Mouse (Mus musculus) forebrain, postnatal 0 days (tissue): Measurements from ENCODE around the gene Cdkal1. TPM values are rescaled to one million over a fixed set of nuclear protein-coding genes. Genes with fewer than 3 reads are reported as not detected.
A peak's percentile ranks its signal among the peaks of the same experiment; 100 is the strongest.

Experiments used
- ATAC-seq: fragments of 200-750 bp; cut with Nextera tagmentation; 2 replicates; pipeline ENCODE4 v1.8.0; 2017; ENCODE audit warnings: mild to moderate bottlenecking, moderate library complexity
- DNase-seq: peaks from one replicate; pipeline ENCODE4 v3.0.0-alpha.2; 2015
- H3K27ac ChIP-seq: fragments of 300-500 bp; sonication (generic); 2 replicates; pipeline ENCODE4 v1.5.1; 2014; ENCODE audit warnings: low read depth, mild to moderate bottlenecking, antibody characterized with exemption, low read length, moderate library complexity, mixed read lengths
- H3K27me3 ChIP-seq: fragments of 300-500 bp; sonication (generic); 2 replicates; pipeline ENCODE4 v1.6.1; 2014; ENCODE audit warnings: mild to moderate bottlenecking, low read length, mixed read lengths; ENCODE audit not compliant: insufficient read depth
- H3K36me3 ChIP-seq: fragments of 300-500 bp; sonication (generic); 2 replicates; pipeline ENCODE4 v1.6.1; 2014; ENCODE audit warnings: mild to moderate bottlenecking, moderate library complexity; ENCODE audit not compliant: insufficient read depth
- H3K4me1 ChIP-seq: fragments of 300-500 bp; sonication (generic); 2 replicates; pipeline ENCODE4 v1.6.1; 2014; ENCODE audit warnings: antibody characterized with exemption; ENCODE audit not compliant: insufficient read depth
- H3K4me2 ChIP-seq: fragments of 300-500 bp; sonication (generic); 2 replicates; pipeline ENCODE4 v1.6.1; 2014; ENCODE audit warnings: low read depth, mild to moderate bottlenecking, moderate library complexity
- H3K4me3 ChIP-seq: fragments of 300-500 bp; sonication (generic); 2 replicates; pipeline ENCODE4 v1.5.1; 2014; ENCODE audit warnings: low read depth, low read length, mixed read lengths
- H3K9ac ChIP-seq: fragments of 300-500 bp; sonication (generic); 2 replicates; pipeline ENCODE4 v1.6.1; 2014; ENCODE audit warnings: mild to moderate bottlenecking
- H3K9me3 ChIP-seq: fragments of 300-500 bp; sonication (generic); 2 replicates; pipeline ENCODE4 v1.6.1; 2016; ENCODE audit warnings: low read length
- CTCF ChIP-seq: sonication (generic); IDR thresholded peaks from 2 replicates; pipeline ENCODE4 v1.5.1; 2016; ENCODE audit warnings: antibody characterized with exemption, control low read depth, low read depth
- WGBS: fragments of 180-500 bp; shearing (Covaris S2); extraction: QIAGEN DNeasy Blood & Tissue Kit; methylation state at CpG from one replicate; pipeline ENCODE4 v1.1.7; 2014; 5-methylcytosine and 5-hydroxymethylcytosine counted together
- polyA plus RNA-seq: library from polyadenylated mRNA; unstranded; fragments of >200 nt; fragmentation: Nextera tagmentation; extraction: Ambion mirVana; gene quantifications from 2 replicates; pipeline ENCODE4 v1.2.1, GENCODE M21; 2015
- total RNA-seq: library from RNA; depleted of rRNA; stranded (reverse); fragments of >200 nt; gene quantifications from 2 replicates; pipeline ENCODE4 v1.2.3, GENCODE M21; 2014

The Cdkal1 gene
- total and polyA plus RNA-seq, 2 experiments from 2014 or later: 16.7 to 18.3 TPM

DNA sequence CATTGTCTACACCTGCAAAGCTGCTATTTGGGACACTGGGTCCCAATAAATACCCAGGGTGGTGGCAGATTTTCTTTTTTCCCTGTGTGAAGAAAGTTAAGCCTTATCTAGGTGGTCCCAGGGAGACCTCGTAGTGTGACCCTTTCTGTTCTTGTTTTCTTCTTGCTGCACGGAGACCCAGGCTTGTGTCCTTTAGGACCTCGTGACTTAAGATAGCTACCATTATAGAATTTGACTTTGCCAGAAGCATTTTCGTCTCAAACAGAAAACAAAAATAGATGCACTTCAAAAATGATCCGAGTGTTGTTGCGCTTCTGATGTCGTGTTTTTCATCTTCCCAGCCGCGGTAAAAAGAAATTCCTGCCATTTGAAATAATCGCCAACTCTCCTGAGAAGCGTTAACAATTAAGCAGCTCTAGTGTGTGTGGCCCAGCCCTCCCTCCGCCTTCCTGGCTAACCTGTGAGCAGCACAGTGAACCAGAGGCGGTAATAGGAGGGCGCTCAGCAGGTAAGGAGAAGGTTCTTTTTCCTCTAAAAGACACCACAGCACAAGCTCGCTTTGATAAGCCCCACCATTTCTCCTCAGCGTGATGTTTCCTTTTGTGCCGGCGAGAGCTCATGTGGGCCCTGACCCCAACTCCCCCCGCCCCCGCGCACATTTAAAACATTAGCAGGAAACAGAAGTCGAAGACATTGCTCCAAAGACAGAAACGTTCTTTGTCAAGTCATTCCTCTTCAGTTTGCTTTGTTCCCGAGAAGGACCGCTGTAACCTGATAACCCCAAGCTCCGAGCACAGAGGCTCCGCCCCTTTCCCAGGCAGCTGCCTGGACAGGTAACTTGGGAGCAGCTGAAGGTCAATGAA is 645.1 kb downstream of the Cdkal1 start:
- TF ChIP-seq CTCF: no peak
- WGBS: 4% methylated on average over 27 of the region's 27 CpGs
- peak overlapping the region; percentile 54 for H3K9ac ChIP-seq
- no peaks in the 10 kb centered on the region for H3K27me3 ChIP-seq
- DNase-seq: peak; percentile 48
- no peaks in the 10 kb centered on the region for H3K36me3 ChIP-seq
- peak overlapping the region; percentile 57 for H3K4me2 ChIP-seq
- peak; percentile 74 for ATAC-seq
- H3K4me1 ChIP-seq: peaks cover 14% of the 10 kb centered on the region; the same call in 1 of the 2 replicates
- H3K27ac ChIP-seq: no peak overlapping the region
- H3K4me3 ChIP-seq: peak overlapping the region; percentile 30
- H3K9me3 ChIP-seq: no peaks in the 10 kb centered on the region

DNA sequence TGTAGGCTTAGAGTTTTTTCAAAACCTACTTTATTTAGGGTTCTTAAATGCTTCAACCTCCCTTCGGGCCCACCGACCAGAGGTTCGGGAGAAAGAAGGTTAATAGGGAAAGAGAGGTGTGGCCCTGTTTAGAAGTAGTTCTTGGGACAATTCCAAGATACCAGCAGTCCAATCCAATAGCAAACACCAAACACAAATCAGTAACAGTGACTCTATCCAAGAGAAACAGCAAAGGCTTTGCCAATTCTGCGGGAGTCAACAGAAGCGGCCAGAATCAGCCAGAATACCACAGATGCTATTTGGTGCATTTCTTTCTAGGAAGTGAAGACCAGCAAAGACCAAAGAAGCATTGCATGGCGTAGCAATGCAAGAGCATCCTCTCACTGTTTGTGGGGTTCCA is 646.7 kb downstream of the Cdkal1 start:
- Histone ChIP-seq H3K4me2 (no peak overlapping the region), H3K4me1 (peaks cover 14% of the 10 kb centered on the region; the same call in 1 of the 2 replicates), H3K36me3 (no peaks in the 10 kb centered on the region), H3K9ac (no peak overlapping the region), H3K27me3 (no peaks in the 10 kb centered on the region), H3K27ac (no peak overlapping the region), H3K4me3 (no peak overlapping the region), H3K9me3 (no peaks in the 10 kb centered on the region)
- no peak for DNase-seq
- ATAC-seq: no peak
- no peak for TF ChIP-seq CTCF
- 81% methylated on average over 6 of the region's 6 CpGs for WGBS

DNA sequence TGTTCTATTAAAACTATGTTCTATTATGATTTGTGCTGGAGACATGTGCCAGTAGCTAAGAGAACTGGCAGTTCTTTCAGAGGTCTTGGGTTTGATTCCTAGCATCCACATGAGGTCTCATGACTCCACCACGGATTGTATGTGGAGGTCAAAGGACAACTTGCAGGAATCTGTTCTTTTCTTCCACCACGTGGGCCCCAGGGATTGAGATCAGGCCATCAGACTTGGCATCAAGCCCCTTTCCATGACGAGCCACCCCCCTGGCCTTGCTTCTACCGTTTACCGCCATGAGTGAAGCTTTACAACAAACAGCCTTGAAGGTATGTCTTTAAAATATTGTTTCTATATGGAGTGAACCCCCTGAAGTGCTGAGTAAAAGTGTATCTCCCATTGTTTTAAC is 651.6 kb downstream of the Cdkal1 start:
- H3K27ac ChIP-seq: no peak overlapping the region
- no peaks in the 10 kb centered on the region for H3K27me3 ChIP-seq
- H3K9ac ChIP-seq: no peak overlapping the region
- H3K4me2 ChIP-seq: no peak overlapping the region
- H3K9me3 ChIP-seq: no peaks in the 10 kb centered on the region
- no peak overlapping the region for H3K4me3 ChIP-seq
- no peaks in the 10 kb centered on the region for H3K4me1 ChIP-seq
- H3K36me3 ChIP-seq: no peaks in the 10 kb centered on the region
- 82% methylated on average over 5 of the region's 5 CpGs for WGBS
- DNase-seq (no peak), ATAC-seq (no peak)
- no peak for TF ChIP-seq CTCF

DNA sequence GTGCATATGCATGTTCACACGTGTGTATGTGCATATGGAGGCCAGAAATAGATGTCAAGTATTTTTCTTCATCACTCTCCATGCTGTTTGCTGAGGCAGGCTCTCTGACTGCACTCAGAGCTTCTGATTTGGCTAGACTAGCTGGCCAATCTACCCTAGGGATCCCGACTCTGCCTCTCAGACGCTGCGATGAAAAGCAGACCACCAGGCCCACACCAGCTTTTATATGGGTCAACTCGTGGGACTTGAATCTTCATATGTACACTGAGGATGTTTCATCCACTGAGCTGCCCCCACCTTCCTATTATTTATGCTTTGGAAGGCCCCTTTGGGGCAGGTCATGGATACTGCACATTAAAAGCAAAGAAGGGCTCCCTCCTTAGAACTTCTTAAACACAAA is 652.0 kb downstream of the Cdkal1 start:
- H3K4me1 ChIP-seq: no peaks in the 10 kb centered on the region
- no peak for ATAC-seq
- H3K27ac ChIP-seq: no peak overlapping the region
- TF ChIP-seq CTCF: no peak
- no peak overlapping the region for H3K9ac ChIP-seq
- DNase-seq: no peak
- H3K36me3 ChIP-seq: no peaks in the 10 kb centered on the region
- H3K4me2 ChIP-seq: no peak overlapping the region
- WGBS: 86% methylated on average over 5 of the region's 5 CpGs
- H3K4me3 ChIP-seq: no peak overlapping the region
- H3K27me3 ChIP-seq: no peaks in the 10 kb centered on the region
- H3K9me3 ChIP-seq: no peaks in the 10 kb centered on the region

DNA sequence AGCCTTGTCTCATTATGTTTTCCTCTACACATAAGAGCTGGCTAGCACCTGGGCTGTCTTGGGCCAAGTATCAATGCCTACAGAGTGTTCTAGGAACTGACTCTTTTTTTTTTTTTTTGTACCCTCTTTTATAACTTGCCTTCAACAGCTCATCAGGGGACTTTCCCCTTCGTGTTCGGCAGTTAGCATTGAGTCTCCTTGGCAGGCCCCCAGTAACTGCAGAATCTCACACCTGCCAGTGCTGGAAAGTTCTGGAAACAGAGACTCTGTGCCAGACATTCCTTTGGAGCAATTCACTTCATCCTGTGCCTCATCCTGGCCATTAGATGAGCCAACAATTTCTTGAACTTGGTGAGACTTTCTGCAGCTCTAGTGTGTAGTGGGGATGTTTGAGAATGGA is 652.9 kb downstream of the Cdkal1 start:
- Histone ChIP-seq H3K36me3 (no peaks in the 10 kb centered on the region), H3K27me3 (no peaks in the 10 kb centered on the region), H3K27ac (no peak overlapping the region), H3K9ac (no peak overlapping the region), H3K4me3 (no peak overlapping the region), H3K4me1 (no peaks in the 10 kb centered on the region), H3K9me3 (no peaks in the 10 kb centered on the region), H3K4me2 (no peak overlapping the region)
- WGBS: 15% methylated on average over 2 of the region's 2 CpGs
- peak; percentile 68 for ATAC-seq
- peak; percentile 63 for DNase-seq
- no peak for TF ChIP-seq CTCF

DNA sequence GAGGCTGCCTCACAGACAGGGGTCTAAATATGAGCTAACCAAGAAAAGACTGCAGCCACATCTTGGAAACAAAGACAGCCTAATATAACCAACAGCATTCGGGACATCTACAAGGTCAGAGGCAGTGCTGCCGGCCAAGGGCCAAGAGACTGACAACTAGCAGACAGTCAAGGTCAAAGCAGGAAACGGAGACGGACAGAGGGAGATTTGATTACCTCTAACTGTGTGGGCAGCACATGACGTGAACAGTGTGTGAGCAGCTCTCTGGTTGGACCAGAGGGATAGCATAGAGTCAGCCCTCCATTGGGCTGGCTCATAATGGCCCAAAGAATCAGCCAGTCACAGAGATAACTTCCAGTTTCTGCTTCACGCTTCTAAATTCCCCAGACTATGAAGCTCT is 655.8 kb downstream of the Cdkal1 start:
- Histone ChIP-seq H3K36me3 (no peaks in the 10 kb centered on the region), H3K27ac (no peak overlapping the region), H3K4me2 (no peak overlapping the region), H3K9ac (no peak overlapping the region), H3K4me1 (peaks cover 12% of the 10 kb centered on the region), H3K27me3 (no peaks in the 10 kb centered on the region), H3K4me3 (no peak overlapping the region), H3K9me3 (no peaks in the 10 kb centered on the region)
- ATAC-seq (no peak), DNase-seq (no peak)
- 57% methylated on average over 6 of the region's 6 CpGs for WGBS
- TF ChIP-seq CTCF: no peak

DNA sequence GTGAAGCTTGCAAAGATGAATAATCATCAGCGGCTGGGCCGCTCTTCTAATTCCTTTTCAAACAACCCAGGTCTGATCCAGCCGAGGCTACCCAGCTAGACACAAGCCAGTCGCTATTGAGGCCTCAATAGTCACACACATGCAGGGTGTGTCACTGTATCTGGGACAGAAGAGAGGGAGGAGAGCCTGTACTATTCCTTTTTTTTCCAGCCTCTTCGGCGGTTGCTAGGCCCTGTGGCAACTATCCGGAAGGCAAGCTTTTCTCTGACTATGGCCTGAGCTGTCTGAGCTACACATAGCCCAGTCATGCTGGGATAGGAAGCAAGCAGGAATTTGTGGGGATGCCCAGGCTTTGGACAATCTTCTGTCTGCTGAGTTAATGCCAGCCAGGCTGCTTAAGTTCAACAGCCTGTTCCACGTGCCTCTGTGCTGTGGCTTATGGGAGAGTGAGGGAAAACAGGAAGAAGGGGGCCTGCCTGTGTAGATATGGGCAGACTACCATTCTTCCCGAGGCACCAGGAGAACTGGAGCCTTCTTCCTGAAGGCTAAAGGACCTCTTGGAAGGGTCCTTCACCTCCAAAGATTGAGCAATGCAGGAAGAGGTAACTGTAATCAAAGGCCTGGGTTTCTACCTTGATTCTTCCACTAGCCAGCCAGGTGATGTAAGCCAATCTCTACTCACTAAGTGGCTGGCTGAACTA is 658.5 kb downstream of the Cdkal1 start:
- Histone ChIP-seq H3K4me1 (peaks cover 12% of the 10 kb centered on the region), H3K4me3 (no peak overlapping the region), H3K4me2 (no peak overlapping the region), H3K27me3 (no peaks in the 10 kb centered on the region), H3K9me3 (no peaks in the 10 kb centered on the region), H3K27ac (peak overlapping the region; percentile 50; the same call in 1 of the 2 replicates), H3K36me3 (no peaks in the 10 kb centered on the region), H3K9ac (no peak overlapping the region)
- DNase-seq: peak; percentile 27
- ATAC-seq: peak; percentile 54
- WGBS: 18% methylated on average over 9 of the region's 9 CpGs
- TF ChIP-seq CTCF: no peak
